Mouse (Mus musculus) bone marrow, adult 2 months (tissue): ENCODE results near the gene Syk. TPM values are rescaled to one million over a fixed set of nuclear protein-coding genes. Genes with fewer than 3 reads are reported as not detected.

Experiments
- H3K27ac ChIP-seq: fragments of 200-500 bp; 2 replicates; pipeline ENCODE4 v1.5.1; 2012; ENCODE audit warnings: low read depth, mild to moderate bottlenecking, control low read depth, inconsistent platforms, low read length; ENCODE audit not compliant: control insufficient read depth, poor library complexity, insufficient read depth
- H3K4me1 ChIP-seq: fragments of 200-500 bp; 2 replicates; pipeline ENCODE4 v1.6.1; 2011; ENCODE audit warnings: low read length; ENCODE audit not compliant: control insufficient read depth, insufficient read depth
- H3K4me3 ChIP-seq: fragments of 200-500 bp; replicated peaks from 2 replicates; pipeline ENCODE3; 2011; ENCODE audit warnings: mild to moderate bottlenecking, low read depth, low read length, control low read depth; ENCODE audit not compliant: control insufficient read depth
- CTCF ChIP-seq: fragments of 200-500 bp; IDR thresholded peaks from 2 replicates; pipeline ENCODE4 v1.5.1; 2011; ENCODE audit warnings: low read length, control low read depth; ENCODE audit not compliant: control insufficient read depth, insufficient read depth
- POLR2A ChIP-seq: fragments of 200-500 bp; IDR thresholded peaks from 2 replicates; pipeline ENCODE4 v1.6.1; 2011; ENCODE audit warnings: low read depth, mild to moderate bottlenecking, control low read depth, low read length, borderline replicate concordance; ENCODE audit not compliant: control insufficient read depth
- WGBS: fragments of 180-500 bp; shearing (Covaris S2); methylation state at CpG from one replicate; pipeline ENCODE4 v1.1.7; 2018; 5-methylcytosine and 5-hydroxymethylcytosine counted together
- polyA plus RNA-seq: library from polyadenylated mRNA; stranded (reverse); fragments of >200 nt; gene quantifications from 2 replicates; pipeline ENCODE4 v1.2.4, GENCODE M21; 2011; ENCODE audit warnings: low replicate concordance; ENCODE audit not compliant: missing spikeins, insufficient read depth, insufficient read length

Syk gene
- polyA plus RNA-seq, 1 experiment, result 120 TPM

- TF ChIP-seq CTCF (no peak), POLR2A (no peak)
- peak overlapping the region; percentile 24 for H3K27ac ChIP-seq
- H3K4me1 ChIP-seq, result peaks cover 19% of the 10 kb centered on the region
- H3K4me3 ChIP-seq, result no peak overlapping the region
- 63% methylated on average over 11 of the region's 11 CpGs for whole genome bisulfite sequencing
Observed at GRCm38 (mm10) chr13:52617096-52617714, 34.2 kb downstream of the Syk start.

- TF ChIP-seq CTCF, result no peak
- no peak for TF ChIP-seq POLR2A
- Histone ChIP-seq H3K4me3 (no peak overlapping the region), H3K27ac (peak overlapping the region; percentile 68), H3K4me1 (peaks cover 19% of the 10 kb centered on the region)
- 9% methylated on average over 4 of the region's 4 CpGs for WGBS
Observed at GRCm38 (mm10) chr13:52618592-52618991, 35.6 kb downstream of the Syk start.

GRCm38 (mm10) chr13:52619482-52619881, 36.5 kb downstream of the Syk start:
- no peak overlapping the region for H3K4me3 ChIP-seq
- TF ChIP-seq CTCF (no peak), POLR2A (no peak)
- peak overlapping the region; percentile 32 for H3K27ac ChIP-seq
- H3K4me1 ChIP-seq, result peaks cover 16% of the 10 kb centered on the region; the same call in 1 of the 2 replicates
- 25% methylated on average over 5 of the region's 5 CpGs for WGBS

GRCm38 (mm10) chr13:52624038-52624437, 41.1 kb downstream of the Syk start:
- Histone ChIP-seq H3K4me3 (no peak overlapping the region), H3K27ac (no peak overlapping the region), H3K4me1 (peaks cover under 1% of the 10 kb centered on the region; the same call in 1 of the 2 replicates)
- TF ChIP-seq POLR2A, result no peak
- TF ChIP-seq CTCF, result peak; percentile 87
- WGBS, result 24% methylated on average over 4 of the region's 4 CpGs

- TF ChIP-seq POLR2A, result no peak
- TF ChIP-seq CTCF, result peak; percentile 60
- 56% methylated on average over 9 of the region's 9 CpGs for WGBS
- H3K4me3 ChIP-seq, result no peak overlapping the region
- H3K27ac ChIP-seq, result no peak overlapping the region
- H3K4me1 ChIP-seq, result no peaks in the 10 kb centered on the region; the same call in 1 of the 2 replicates
Observed at GRCm38 (mm10) chr13:52628602-52629001, 45.6 kb downstream of the Syk start.

- no peak overlapping the region for H3K27ac ChIP-seq
- H3K4me1 ChIP-seq, result peaks cover 2% of the 10 kb centered on the region; the same call in 1 of the 2 replicates
- 79% methylated on average over 4 of the region's 4 CpGs for WGBS
- no peak overlapping the region for H3K4me3 ChIP-seq
- TF ChIP-seq CTCF (no peak), POLR2A (no peak)
Observed at GRCm38 (mm10) chr13:52631624-52632023, 48.7 kb downstream of the Syk start.

- Histone ChIP-seq H3K27ac (no peak overlapping the region), H3K4me3 (no peak overlapping the region), H3K4me1 (peaks cover 2% of the 10 kb centered on the region; the same call in 1 of the 2 replicates)
- WGBS, result 46% methylated on average over 3 of the region's 3 CpGs
- no peak for TF ChIP-seq CTCF
- no peak for TF ChIP-seq POLR2A
Observed at GRCm38 (mm10) chr13:52635484-52635883, 52.5 kb downstream of the Syk start.

- Histone ChIP-seq H3K4me1 (peaks cover 2% of the 10 kb centered on the region; the same call in 1 of the 2 replicates), H3K27ac (peak overlapping the region; percentile 44), H3K4me3 (no peak overlapping the region)
- TF ChIP-seq POLR2A (no peak), CTCF (no peak)
- 54% methylated on average over 10 of the region's 10 CpGs for WGBS
Observed at GRCm38 (mm10) chr13:52636176-52636748, 53.3 kb downstream of the Syk start.

- Histone ChIP-seq H3K4me1 (peaks cover 1% of the 10 kb centered on the region; the same call in 1 of the 2 replicates), H3K4me3 (no peak overlapping the region), H3K27ac (no peak overlapping the region)
- WGBS, result 70% methylated on average over 3 of the region's 3 CpGs
- no peak for TF ChIP-seq POLR2A
- no peak for TF ChIP-seq CTCF
Observed at GRCm38 (mm10) chr13:52646566-52646965, 63.6 kb downstream of the Syk start.
